Mouse (Mus musculus): ENCODE data around the gene Smyd3.

GRCm38 (mm10) chr1:179184631-179185030 is 333.2 kb downstream of the Smyd3 start:
- TF ChIP-seq CTCF (IDR thresholded peaks at IDR 0.05; ENCODE audit: extremely low read depth, insufficient read depth, low read length): no peak
- TF ChIP-seq POLR2A (IDR thresholded peaks at IDR 0.05; ENCODE audit: extremely low read depth, insufficient read depth, low read length): no peak
